Mouse (Mus musculus) hindbrain, postnatal 0 days (tissue): ENCODE measurements around the gene Fam81a. TPM values are rescaled to one million over a fixed set of nuclear protein-coding genes. Genes with fewer than 3 reads are reported as not detected.

Source experiments
- ATAC-seq: fragments of 200-750 bp; cut with Nextera tagmentation; 2 replicates; pipeline ENCODE4 v1.8.0; 2017; ENCODE audit warnings: mild to moderate bottlenecking, moderate TSS enrichment, moderate library complexity
- DNase-seq: peaks from one replicate; pipeline ENCODE4 v3.0.0-alpha.2; 2015; ENCODE audit warnings: low spot score
- H3K27ac ChIP-seq: fragments of 300-500 bp; sonication (generic); 2 replicates; pipeline ENCODE4 v1.5.1; 2014; ENCODE audit warnings: mild to moderate bottlenecking
- H3K27me3 ChIP-seq: fragments of 300-500 bp; sonication (generic); 2 replicates; pipeline ENCODE4 v1.6.1; 2014; ENCODE audit warnings: low read length, mixed read lengths; ENCODE audit not compliant: insufficient read depth
- H3K36me3 ChIP-seq: fragments of 300-500 bp; sonication (generic); 2 replicates; pipeline ENCODE4 v1.6.1; 2014; ENCODE audit warnings: low read length, mixed read lengths; ENCODE audit not compliant: insufficient read depth
- H3K4me1 ChIP-seq: fragments of 300-500 bp; sonication (generic); 2 replicates; pipeline ENCODE4 v1.6.1; 2014; ENCODE audit warnings: antibody characterized with exemption, low read length, mixed read lengths; ENCODE audit not compliant: insufficient read depth
- H3K4me2 ChIP-seq: fragments of 300-500 bp; sonication (generic); 2 replicates; pipeline ENCODE4 v1.6.1; 2014; ENCODE audit warnings: low read depth, mild to moderate bottlenecking, low read length, moderate library complexity, mixed read lengths
- H3K4me3 ChIP-seq: fragments of 300-500 bp; sonication (generic); 2 replicates; pipeline ENCODE4 v1.5.1; 2014; ENCODE audit warnings: low read length
- H3K9ac ChIP-seq: fragments of 300-500 bp; sonication (generic); replicated peaks from 2 replicates; pipeline ENCODE4 v1.6.1; 2014; ENCODE audit warnings: mild to moderate bottlenecking, low read length, moderate library complexity, mixed read lengths
- H3K9me3 ChIP-seq: fragments of 300-500 bp; sonication (generic); 2 replicates; pipeline ENCODE4 v1.6.1; 2016; ENCODE audit warnings: low read length, mixed read lengths
- CTCF ChIP-seq: IDR thresholded peaks from 2 replicates; pipeline ENCODE4 v1.5.1; 2016; ENCODE audit warnings: antibody characterized with exemption, control low read depth, low read depth
- WGBS: fragments of 180-500 bp; shearing (Covaris S2); extraction: QIAGEN DNeasy Blood & Tissue Kit; methylation state at CpG from one replicate; pipeline ENCODE4 v1.1.7; 2014; 5-methylcytosine and 5-hydroxymethylcytosine counted together
- polyA plus RNA-seq: library from polyadenylated mRNA; unstranded; fragments of >200 nt; fragmentation: Nextera tagmentation; extraction: Ambion mirVana; gene quantifications from 2 replicates; pipeline ENCODE4 v1.2.1, GENCODE M21; 2015
- total RNA-seq: library from RNA; depleted of rRNA; stranded (reverse); fragments of >200 nt; gene quantifications from 2 replicates; pipeline ENCODE4 v1.2.3, GENCODE M21; 2014

Fam81a gene
- total and polyA plus RNA-seq, 2 experiments from 2014 or later: 14.4 to 16.3 TPM

DNA sequence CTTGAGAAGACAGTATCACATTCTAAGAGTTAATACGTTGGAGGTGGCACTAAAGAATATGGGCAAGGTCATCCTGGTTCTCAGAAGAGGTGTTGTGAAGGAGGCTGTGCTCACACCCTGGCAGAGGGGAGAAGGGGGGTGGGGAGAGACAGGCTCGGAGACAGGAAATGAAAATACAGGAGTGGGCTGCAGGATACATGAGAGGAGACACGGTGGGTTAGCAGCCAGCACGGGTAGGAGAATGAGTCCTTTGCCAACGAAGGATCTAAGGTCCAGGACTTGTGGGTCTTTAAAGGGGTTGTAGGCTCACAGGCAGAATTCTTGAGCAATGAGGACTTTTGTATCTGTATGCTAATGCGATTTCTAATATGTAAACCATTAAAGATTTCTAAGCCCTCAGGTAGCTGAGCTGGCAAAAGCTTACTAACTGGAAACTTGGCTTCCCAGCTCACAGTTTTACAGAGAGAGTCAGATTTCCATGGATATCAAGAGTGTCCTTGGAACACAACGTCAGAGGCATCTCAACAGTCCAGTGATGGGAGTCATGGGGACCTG lies 3.0 kb downstream of the Fam81a start:
- Histone ChIP-seq H3K27ac (no peak overlapping the region), H3K9ac (no peak overlapping the region), H3K4me2 (0 out of 2 replicates have a peak overlapping the region, but pooled peaks have one; percentile 3), H3K36me3 (no peaks in the 10 kb centered on the region), H3K27me3 (no peaks in the 10 kb centered on the region), H3K4me1 (0 out of 2 replicates have a peak, but pooled peaks cover 5% of the 10 kb centered on the region), H3K4me3 (no peak overlapping the region), H3K9me3 (no peaks in the 10 kb centered on the region)
- ATAC-seq: no peak
- no peak for TF ChIP-seq CTCF
- DNase-seq: no peak
- WGBS: 38% methylated on average over 7 of the region's 7 CpGs

DNA sequence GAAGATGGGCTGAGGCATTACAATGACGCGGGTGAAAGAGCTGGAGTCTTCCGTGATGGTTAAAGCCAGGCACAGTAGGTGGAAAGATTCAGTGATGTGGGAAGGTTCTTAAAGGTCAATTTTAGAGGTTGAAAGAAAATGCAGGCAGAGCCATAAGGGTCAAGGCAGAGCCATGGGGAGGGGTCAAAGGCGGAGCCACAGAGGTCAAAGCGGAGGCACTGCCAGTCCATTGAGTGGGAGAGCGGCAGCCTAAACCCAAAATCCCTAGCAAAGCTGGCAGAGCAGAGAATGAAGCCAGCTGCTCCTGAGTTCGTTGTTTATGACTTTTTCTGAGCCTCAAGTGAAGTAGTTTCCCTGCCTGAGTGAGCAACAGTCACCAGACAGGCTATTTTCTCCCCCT lies 3.8 kb downstream of the Fam81a start:
- TF ChIP-seq CTCF: no peak
- no peak for ATAC-seq
- 43% methylated on average over 7 of the region's 7 CpGs for WGBS

DNA sequence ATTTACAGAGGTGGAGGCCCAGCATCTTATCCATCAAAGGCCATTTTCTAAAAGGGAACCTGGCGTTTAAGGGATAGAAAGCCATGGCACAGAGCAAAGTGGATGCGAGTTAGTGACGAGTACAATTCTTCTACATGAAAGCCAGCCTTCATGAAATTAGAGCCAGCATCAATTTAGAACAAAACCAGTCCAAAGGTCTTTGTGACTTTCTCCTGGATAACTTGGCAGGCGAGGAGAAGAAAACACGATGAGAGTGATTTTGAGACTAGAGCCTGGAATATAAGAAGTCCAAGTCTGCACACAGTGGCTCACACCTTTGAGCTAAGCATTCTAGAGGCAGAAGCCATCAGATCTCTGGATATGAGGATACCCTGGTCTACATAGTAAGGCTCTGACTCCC lies 4.4 kb downstream of the Fam81a start:
- WGBS: 63% methylated on average over 5 of the region's 5 CpGs
- no peak for DNase-seq
- H3K9ac ChIP-seq: no peak overlapping the region
- H3K27ac ChIP-seq: no peak overlapping the region
- no peak overlapping the region for H3K4me2 ChIP-seq
- H3K4me1 ChIP-seq: 0 out of 2 replicates have a peak, but pooled peaks cover 5% of the 10 kb centered on the region
- H3K9me3 ChIP-seq: no peaks in the 10 kb centered on the region
- no peaks in the 10 kb centered on the region for H3K27me3 ChIP-seq
- no peak overlapping the region for H3K4me3 ChIP-seq
- ATAC-seq: no peak
- no peaks in the 10 kb centered on the region for H3K36me3 ChIP-seq
- no peak for TF ChIP-seq CTCF

More for the DNA sequence above, 3.8 kb downstream of the Fam81a start:
- 0 out of 2 replicates have a peak, but pooled peaks cover 5% of the 10 kb centered on the region for H3K4me1 ChIP-seq
- no peak overlapping the region for H3K4me2 ChIP-seq
- H3K27me3 ChIP-seq: no peaks in the 10 kb centered on the region
- no peak overlapping the region for H3K9ac ChIP-seq
- H3K9me3 ChIP-seq: no peaks in the 10 kb centered on the region
- DNase-seq: no peak
- no peak overlapping the region for H3K4me3 ChIP-seq
- no peak overlapping the region for H3K27ac ChIP-seq
- no peaks in the 10 kb centered on the region for H3K36me3 ChIP-seq

DNA sequence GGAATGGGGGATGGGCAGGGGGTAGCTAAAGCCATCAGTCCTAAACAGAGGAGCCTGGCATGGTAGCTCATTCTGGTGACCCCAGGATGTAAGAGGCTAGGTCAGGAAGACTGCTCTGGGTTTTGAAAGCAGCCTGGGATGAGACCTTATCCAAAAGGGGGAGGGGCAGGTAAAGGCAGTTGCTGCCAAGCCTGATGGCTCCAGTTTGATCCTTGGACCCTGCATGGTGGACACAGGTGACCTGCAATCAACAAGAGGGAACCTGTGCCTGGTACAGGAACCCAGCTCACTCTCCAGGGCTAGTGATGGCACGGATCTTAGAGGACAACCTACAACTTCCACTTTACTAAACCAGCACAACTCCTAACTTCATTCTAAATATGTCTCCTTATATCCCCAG lies 7.2 kb downstream of the Fam81a start:
- no peaks in the 10 kb centered on the region for H3K4me1 ChIP-seq
- 91% methylated on average over 1 of the region's 1 CpGs for WGBS
- no peaks in the 10 kb centered on the region for H3K27me3 ChIP-seq
- ATAC-seq (no peak), DNase-seq (no peak)
- H3K27ac ChIP-seq: no peak overlapping the region
- H3K36me3 ChIP-seq: no peaks in the 10 kb centered on the region
- no peaks in the 10 kb centered on the region for H3K9me3 ChIP-seq
- H3K4me3 ChIP-seq: no peak overlapping the region
- TF ChIP-seq CTCF: no peak
- H3K4me2 ChIP-seq: no peak overlapping the region
- no peak overlapping the region for H3K9ac ChIP-seq

DNA sequence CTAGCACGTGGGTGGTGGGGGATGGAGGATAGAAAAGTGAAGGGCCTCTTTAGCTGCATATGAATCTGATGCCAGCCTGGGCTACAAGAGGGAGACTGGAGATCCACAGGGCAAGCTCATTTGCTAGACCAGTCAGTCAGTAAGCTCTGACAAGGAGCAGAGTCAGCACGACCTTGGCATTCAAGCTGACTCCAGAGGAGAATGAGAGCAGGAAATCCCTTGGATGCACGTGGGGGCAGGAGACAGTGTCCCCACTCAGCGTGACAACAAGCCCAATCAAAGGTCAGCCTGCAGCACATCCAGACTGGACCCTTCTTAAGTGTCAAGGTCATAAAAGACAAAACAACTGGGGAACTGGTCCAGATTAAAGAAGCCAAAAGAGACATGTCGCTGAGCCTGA lies 7.6 kb downstream of the Fam81a start:
- DNase-seq (no peak), ATAC-seq (no peak)
- Histone ChIP-seq H3K27ac (no peak overlapping the region), H3K4me3 (no peak overlapping the region), H3K9ac (no peak overlapping the region), H3K36me3 (no peaks in the 10 kb centered on the region), H3K4me1 (no peaks in the 10 kb centered on the region), H3K27me3 (no peaks in the 10 kb centered on the region), H3K4me2 (no peak overlapping the region), H3K9me3 (no peaks in the 10 kb centered on the region)
- WGBS: 68% methylated on average over 5 of the region's 5 CpGs
- no peak for TF ChIP-seq CTCF

DNA sequence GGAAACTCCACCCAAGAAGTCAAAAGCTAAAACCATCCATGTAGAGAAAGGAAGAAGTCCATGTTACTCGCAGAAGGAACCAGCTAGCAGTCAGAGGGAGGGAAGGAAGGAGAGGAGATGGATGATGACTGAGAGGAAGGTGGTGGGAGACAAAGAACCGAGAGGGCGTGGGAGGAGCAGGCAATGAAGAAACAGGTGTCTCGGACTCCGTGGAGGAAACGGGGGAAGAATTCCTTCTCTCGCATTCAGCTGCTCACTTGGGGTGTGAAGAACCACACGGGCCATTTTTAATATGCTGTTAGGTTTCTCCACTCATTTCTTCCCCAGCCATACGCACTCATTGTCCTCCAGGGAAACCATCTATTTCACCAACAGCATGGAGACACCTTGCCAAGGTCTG lies 8.1 kb downstream of the Fam81a start:
- WGBS: 90% methylated on average over 9 of the region's 9 CpGs
- no peaks in the 10 kb centered on the region for H3K27me3 ChIP-seq
- H3K4me1 ChIP-seq: no peaks in the 10 kb centered on the region
- no peak overlapping the region for H3K4me3 ChIP-seq
- no peak for DNase-seq
- ATAC-seq: no peak
- no peak overlapping the region for H3K9ac ChIP-seq
- no peak overlapping the region for H3K4me2 ChIP-seq
- no peaks in the 10 kb centered on the region for H3K9me3 ChIP-seq
- no peaks in the 10 kb centered on the region for H3K36me3 ChIP-seq
- H3K27ac ChIP-seq: no peak overlapping the region
- no peak for TF ChIP-seq CTCF

DNA sequence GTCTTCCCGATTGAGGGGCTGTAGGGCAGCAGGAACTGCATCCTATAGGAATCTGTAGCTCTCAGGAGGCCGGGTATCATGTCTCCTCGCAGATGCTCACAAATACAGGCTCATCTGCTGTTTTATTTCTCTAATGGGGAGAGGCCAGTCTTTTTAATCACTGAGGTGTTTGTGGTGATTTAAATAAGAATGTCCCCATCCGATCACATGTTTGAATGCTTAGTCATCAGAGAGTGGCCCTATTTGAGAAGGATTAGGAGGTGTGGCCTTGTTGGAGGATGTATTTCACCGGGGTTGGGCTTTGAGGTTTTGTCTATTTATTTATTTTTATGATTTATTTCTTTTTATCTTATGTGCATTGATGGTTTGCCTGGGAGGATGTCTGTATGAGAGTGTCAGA lies 11.6 kb downstream of the Fam81a start:
- no peak for DNase-seq
- 88% methylated on average over 5 of the region's 5 CpGs for WGBS
- H3K4me1 ChIP-seq: no peaks in the 10 kb centered on the region
- no peaks in the 10 kb centered on the region for H3K36me3 ChIP-seq
- no peak for ATAC-seq
- H3K4me2 ChIP-seq: no peak overlapping the region
- H3K27ac ChIP-seq: no peak overlapping the region
- H3K4me3 ChIP-seq: no peak overlapping the region
- H3K27me3 ChIP-seq: no peaks in the 10 kb centered on the region
- H3K9me3 ChIP-seq: no peaks in the 10 kb centered on the region
- no peak overlapping the region for H3K9ac ChIP-seq
- TF ChIP-seq CTCF: no peak
